Mouse (Mus musculus) ZHBTc4 (cell line): ENCODE measurements at regions not wholly inside any gene's neighbourhood (a gene's known extent, or its start where the extent isn't known, plus 50 kb on each side); places are given as distances from the start of the nearest gene placed in this dataset.

Experiments used
- DNase-seq: peaks from one replicate; pipeline ENCODE4 v3.0.0-alpha.2; 2011; ENCODE audit warnings: low read depth, low spot score

DNA sequence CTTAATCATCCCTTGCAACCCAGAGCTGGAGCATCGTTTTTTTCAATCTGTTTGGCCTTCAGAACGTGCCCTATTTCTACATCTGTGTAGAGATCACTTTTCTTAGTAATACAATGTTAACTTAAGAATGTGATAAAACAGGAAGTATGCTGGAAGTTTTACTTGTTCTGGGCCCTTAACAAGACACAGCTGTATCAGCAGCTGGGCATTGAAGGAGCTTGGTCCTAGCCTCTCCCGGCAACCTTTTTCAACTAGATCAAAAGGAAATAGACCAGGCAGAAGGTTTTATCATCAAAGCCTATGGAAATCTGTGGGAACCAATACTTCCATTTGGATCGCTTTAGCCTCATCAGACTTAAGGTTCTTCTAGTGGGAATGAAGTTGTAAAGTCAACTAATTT is 317.9 kb downstream of the Ndfip2 start:
- no peak for DNase-seq

DNA sequence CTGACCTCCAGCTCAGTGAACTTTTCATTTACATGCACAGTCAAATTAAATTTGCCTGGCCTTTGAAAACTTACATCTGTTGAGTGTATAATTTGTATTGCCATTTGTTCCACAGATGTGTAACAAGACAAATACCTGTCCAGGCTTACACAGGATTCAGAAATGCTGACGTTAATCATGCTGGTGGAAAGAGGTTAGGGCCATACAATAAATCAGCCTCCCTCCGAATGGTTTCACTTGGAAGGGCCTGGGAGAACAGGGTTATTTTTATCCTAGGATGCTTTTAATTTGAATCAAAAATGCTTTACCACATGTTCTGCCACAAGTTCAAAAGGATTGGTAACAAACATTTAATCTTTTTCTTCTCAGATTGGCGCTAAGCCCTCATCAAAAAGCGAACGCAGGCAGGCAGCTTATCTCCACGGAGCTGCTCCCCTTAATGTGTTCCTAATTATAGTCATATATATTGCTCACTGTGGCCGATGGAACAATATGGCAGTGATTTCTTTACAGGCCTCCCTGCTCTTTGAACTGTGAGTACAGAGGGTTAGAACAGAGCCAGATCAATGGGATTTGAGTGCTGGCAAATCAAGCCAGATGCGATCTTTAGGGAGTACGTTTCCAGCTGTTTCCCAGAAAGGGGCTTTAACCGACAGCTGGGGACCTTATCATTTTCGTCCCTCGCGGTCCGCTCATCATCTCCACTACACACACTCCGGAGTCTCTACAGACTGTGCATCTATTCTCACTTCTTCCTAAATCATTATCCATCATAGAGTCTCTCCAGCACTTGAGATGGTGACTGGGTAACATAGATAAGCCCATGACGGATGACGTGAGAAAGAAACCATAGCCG is 313.9 kb downstream of the Ndfip2 start:
- no peak for DNase-seq

DNA sequence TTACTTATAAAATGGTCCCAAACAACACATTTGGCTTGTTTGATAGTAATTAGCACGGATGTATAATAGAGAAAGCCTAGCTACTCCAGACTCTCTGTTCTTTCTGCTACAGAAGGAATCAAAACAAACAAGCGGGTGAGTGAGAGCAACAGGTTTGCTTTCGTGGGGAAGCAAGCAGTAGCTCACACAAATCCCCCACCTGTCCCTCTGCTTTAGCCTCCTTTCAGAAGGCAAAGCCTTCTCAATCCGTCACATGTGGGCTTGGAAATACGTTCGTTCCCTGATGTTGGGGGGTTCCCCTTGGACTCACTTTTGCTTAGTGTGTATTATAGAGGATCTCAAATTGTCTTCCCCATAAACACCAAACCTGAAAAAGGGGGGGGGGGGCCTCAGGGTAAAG is 311.8 kb downstream of the Ndfip2 start:
- DNase-seq = no peak

DNA sequence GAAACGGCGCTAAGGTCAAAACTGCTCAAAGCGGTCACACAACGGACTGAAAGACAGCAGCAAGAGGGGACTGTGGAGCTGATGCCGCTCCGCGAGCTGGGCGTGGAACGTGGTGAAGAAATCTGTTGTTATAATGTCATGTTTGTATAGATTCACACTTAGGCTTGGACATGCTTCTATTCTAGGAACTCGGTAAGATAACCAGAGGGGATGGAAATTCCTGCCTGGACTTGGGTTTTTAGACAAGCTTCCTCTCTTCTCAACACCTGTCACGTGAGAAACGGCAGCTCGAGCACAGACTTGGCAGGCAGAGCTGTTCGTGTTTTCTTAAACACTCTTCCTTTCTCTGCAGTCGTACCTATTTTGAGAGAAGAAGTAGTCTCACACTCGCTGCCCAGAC is 307.5 kb downstream of the Ndfip2 start:
- no peak for DNase-seq

DNA sequence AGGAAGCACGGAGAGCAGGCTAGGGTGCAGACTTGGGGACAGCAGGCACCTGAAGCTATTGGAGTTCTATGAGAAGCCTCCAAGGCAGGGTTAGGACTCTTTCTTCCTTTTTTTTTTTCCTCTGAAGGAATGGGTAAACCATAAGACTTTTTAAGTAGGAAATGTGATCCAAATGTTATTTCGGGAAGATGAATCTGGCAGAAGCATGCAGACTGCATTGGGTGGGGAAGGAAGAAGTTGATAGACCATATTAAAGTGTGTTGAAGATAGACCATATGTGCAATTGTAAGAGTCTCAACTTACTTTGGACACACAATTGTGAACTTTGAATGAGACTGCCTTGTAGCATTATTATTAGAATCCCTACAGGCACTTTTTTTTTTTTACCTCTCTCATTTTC is 304.5 kb downstream of the Ndfip2 start:
- DNase-seq = no peak

DNA sequence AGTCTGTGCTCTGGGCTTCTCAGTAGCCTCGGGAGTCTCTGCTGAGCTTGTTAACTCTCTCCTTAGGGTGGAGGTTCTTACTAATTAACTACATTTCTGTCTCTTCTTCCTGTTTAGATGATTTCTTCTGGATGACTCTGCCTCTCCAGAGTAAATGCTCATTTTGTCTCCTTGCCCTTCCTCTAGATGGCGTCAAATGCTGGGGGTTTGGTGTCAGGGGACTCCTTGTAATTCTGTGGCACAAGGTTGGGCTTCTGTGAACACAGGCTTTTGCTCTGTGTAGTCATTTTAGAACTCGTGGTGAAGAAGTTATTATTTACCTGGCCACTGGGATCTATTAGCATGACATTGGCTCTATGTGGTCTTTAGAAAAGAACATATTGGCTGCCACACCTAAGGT is 298.4 kb downstream of the Ndfip2 start:
- DNase-seq = peak; percentile 14

DNA sequence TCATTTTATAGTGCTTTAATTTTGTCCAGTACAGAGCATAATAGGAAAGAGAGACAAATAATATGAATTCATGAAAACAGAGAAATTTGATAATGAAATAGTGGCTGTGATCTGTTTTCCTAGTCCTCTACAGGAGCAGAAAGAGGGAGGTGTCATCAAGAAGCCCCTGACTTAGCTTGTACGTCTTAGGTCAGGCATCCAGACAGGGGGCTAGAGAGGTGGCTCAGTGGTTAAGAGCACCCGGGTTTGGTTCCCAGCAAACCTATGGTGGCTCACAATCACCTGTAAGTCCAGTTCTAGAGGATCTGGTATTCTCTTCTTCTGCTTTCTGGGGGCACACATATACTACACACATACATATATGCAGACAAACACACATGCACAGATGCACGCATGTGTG is 285.7 kb downstream of the Ndfip2 start:
- DNase-seq = no peak

DNA sequence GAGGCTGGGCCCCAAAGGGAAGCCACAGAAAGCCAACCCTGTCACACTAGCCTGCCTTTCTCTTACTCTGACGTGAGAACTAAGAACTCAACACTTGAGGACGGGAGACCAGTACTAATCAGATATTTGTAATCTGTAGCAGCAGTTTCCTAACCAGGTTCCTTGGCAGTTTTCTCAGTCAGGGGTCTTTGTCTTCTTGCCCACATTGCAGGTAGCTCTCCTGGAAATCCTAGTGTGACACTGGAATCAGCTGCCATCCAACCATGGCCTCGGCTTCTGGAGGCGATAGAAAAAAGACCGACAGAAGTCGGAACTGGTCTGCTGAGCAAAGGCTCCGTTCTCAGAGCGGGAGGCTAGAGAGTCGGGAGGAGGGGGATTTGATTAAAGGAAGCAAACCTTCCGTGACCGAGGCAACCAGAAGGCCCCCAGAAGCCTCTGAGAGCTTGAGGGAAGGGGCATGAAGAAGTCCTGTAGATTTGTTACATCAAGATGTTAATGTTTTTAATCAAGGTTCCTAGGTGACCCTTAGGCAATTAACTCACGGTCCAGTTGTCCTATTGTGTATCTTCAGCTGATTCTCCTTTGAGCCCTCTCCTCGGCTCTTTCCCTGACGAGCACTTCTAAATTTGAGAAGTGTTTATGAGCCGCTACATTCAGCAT is 284.2 kb downstream of the Ndfip2 start:
- DNase-seq = no peak

DNA sequence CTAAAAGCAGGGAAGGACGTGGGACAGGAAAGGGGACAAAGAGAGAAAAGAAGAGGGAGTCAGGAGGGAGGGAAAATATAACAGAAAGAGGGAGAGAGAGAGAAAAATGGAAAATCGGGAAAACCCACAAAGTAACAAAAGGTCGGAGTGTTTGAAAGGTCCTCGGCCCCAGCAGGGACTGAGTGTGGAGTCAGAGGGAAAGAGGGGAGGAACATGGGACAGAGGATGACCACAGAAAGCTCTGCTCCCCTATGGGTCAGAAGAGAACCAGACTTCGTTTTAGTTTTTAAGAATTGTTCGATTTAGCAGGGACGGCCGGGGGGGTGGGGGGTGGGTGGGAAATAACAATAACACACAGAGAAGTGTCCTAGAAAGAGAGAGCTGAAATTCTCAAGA is 283.7 kb downstream of the Ndfip2 start:
- no peak for DNase-seq

DNA sequence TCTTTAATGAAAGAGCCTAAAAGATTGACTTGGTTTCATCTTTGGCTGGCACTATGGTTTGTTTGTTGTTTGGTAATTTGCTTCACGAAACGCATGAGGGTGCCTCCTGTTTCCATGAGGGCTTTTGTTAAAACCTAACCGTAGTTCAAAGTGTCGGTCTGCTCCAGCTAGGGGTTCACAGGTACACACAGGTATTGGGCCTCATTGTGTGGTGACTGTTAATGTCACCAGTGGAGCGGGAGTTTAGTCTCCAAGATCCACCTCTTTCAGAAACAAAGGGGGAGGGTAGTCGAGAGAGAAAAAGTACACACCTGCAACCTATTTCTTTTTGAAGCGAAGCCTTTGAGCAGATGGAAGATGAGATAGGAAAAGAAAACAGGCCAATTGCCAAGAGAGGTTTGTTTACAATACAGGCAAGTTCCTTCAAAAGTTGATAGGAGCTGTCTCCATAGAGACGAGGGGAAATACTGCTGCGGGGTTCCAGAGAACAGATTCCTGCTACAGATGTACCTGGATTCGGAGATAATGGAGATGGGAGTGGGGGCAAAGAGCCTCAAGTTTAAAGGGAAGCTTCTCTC is 273.9 kb downstream of the Ndfip2 start:
- DNase-seq = no peak

DNA sequence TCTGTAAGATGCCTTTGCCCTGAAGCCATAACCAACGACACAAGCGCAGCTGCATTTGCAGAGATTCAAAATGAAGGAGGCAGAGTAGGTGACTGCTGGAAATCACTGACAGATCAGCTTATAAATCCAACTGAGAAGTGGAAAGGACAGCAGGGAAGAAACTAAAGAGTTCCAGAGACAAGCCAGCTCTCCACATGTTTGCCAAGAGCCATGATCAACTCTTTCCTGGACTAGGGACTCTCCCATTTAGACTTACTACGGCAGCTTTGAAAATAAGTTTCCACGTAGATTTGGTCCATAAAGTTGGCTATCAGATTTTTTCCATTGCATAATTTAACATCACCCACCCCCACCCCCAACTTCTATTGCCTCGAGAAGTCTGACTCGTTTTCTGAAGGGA is 269.7 kb downstream of the Ndfip2 start:
- no peak for DNase-seq

DNA sequence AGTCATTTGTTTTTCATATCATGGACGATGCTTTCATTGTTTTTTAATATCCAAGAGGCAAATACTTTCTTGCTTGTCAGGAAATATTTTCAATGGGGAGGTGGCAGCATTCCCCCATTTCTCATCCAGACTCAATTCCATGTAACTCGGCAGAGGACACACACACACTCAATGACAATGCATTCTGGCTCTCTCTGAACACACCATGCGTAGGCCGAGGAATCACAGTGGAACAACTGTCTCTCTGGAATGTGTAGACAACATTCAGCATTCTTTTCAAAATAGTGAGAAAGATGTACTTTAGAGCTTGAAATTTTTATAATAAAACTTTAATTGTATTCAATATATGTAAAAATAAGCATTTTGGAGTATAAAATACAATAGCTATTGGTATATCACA is 265.5 kb downstream of the Ndfip2 start:
- DNase-seq = no peak

DNA sequence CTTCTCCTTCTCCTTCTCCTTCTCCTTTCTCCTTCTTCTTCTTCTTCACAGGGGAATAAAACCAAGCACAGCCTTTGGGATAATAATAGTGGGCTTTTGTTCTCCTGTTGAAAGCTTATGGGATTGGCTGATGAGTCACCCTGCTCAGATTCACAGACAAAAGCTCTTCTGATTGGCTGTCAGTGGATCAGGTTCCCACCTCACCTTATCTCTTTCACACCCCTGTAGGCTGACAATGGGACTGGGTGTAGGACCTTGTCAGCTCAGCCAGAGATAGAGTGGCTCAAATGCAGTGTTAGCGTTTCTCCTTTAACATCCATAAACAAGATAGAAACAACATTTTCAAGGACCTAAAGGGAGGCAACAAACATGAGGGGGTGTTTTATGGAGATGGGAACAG is 263.9 kb downstream of the Ndfip2 start:
- no peak for DNase-seq

DNA sequence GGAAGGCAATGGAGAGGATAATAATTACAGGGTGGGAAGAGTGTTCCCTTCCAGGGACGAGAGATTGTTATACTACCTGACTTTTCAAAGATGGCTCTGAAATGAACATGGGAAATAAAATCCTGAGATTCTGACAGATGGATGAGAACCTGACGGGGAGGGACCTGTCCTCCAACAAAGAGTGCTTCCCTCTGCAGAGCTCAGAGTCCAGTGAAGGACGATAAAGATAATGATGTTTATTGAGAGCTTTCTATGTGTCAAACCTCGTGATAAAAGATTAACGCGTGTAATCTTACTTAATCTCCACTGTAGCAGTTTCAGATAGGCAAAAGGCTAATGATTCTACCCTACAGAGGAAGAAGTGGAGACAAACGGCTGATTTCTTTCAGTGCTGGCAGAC is 260.3 kb downstream of the Ndfip2 start:
- no peak for DNase-seq

DNA sequence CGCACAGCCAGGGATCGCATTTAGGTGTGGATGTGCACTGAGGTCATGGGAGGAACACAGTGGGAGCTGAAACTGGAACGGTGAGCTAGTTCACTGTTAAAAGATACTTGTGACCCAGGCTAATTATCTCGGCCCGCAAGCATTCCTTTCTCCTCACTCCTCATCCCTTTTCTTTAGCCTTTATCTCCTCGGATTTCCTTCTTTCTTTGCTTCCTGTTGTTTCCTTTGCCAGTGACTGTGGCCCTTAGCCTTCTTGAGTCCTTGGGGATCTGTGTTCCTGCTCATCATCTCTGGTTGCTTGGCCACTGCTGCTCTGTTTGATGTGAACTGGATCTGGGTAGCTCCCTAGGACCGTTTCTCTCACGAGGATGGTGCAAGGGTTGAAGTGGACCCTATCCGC is 256.0 kb downstream of the Ndfip2 start:
- no peak for DNase-seq

DNA sequence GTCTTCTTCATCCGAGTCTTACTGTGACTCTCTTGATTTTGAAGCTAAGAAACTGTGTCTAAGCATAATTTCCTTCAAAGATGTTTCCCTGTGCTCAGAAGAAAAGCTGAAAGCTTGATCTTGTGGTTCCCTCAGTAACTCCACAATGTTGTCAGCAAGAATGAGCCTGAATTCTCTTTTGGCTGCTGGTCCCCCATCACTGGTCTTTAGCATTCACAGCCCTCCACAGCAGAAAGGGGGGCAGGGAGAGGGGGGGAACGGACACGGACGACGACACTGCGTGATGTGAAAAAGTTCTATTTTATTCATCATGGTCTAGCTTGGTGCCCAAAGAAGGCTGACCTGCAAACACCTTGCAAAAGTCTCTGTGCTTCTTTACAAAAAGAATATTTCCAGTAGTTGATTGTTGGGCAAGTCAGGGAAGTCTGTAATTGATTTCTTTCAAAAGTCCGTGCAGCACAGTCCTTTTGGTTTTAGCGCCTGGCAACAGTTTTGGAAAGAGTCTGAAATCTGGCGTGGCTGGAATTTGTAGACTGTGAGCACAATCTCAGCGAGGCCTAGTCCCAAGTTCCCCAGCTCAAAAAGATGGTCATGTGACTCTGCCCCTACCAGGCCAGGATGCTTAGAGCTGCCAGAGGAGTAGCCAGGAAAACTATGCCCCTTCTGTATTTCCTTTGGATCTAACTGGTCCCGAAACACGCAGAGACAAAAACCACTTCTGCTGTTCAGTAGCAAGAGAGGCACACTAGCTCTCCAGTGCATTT is 254.7 kb downstream of the Ndfip2 start:
- peak; percentile 29 for DNase-seq

DNA sequence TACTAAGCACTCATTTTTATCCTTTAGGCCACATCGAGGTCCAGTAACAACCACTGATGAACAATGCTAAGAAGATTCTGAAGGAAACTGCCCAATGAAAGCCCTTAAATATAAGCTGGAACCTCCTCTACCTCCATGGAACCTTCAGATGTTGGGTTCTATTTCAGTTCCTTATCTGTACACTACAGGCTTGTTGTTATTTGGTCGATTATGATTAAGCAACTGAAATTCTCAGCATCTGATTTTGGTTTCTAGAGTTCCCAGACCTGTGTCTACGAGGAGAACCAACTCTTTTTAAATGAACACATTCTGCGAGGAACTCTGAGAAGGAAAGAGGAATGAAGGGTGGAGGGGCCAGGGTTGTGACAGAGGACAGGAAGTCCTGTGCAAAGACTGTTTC is 253.5 kb downstream of the Ndfip2 start:
- no peak for DNase-seq

DNA sequence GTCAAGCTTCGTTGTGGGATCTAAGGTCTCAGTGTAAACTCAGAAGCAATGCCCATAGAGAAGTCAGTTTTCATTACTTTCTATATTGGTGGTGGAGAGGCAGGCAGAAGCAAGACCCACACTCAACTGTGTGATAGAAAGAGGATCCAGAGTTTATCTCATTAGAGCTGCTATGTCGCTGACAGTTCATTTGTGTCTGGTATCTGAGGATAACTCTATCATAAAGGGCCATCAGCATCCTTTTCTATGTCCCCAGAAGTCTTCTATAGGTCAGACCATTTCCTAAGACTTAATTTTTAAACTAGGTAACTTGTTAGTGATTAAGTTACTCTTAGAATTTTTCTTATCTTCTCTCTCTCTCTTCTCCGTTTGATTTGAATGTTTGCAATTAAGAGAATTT is 252.8 kb downstream of the Ndfip2 start:
- no peak for DNase-seq

DNA sequence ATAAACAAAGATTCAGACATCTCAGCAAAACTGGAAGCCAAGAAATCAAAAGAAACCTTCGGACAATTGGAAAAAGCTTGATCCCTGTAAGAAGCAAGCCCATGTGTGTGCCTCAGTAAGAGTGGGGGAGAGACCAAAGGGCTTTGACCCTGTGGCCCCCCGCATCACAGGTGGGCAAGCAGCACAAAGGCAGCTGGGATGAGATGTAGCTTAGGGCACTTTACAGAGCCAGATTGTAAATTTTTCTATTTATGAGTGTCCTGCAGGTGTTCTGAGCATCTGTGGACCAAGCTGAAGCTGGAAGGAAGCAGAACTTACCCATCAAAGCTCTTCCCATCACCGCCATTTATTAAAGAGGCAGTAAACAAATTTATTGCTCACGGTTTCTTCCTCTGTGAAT is 246.9 kb downstream of the Ndfip2 start:
- DNase-seq = no peak

DNA sequence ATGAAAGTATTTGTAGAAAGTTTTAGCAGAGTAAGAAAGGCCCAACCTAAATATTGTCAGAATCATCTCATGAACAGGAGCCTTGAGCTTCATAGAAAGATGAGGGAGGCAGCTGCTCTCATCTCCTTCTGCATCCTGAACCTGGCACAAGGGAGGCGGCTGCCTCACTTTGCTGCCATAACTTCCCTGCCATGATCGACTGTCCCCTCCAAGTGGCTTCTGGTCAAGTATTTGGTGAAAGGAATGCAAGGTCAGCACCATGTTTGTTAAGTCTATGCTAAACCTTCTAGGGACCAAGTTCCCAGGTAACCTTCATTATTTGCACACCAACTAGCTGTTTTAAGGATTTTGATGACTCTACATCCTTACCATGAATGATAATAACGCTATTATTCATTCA is 246.0 kb downstream of the Ndfip2 start:
- DNase-seq = no peak

DNA sequence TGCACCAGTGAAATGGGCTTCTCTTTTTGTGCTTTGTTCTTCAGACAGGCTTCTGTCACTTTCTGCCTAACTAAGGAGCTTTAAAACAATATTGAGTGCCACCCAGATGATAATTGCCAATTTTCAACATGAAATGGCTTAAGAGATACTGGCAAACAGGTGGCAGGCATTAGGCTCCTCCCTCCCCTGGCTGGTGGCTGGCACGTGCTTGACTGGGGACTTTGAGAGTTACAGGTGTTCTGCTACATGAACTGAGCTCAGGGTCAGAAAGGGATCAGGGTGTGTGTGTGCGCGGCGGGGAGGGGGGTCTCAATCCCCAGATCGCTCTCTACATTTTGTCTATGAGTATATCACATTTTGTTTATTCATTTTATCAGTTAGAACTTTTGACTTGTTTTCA is 245.4 kb downstream of the Ndfip2 start:
- DNase-seq = no peak

DNA sequence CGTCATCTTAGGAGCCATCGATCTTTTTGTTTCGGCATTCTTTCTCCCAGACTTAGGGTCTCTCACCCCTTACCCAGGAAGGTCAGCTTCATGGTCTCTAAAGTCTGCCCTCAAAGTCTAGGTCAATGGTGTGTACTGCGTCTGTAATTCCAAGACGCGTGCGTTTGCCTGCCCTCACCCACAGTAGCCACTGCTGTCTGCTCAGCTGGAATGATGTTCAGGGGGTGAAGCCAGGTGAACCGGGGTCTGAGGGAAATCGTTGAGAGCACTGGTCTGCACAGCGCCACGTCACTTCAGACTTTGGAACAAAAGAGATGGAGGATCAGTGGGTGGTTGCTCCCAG is 244.2 kb downstream of the Ndfip2 start:
- peak; percentile 53 for DNase-seq
